Comparison of ENCODE assay signal across 8 mouse cellular contexts in genomic region chr11:73199230-73199712, GRCm38 (mm10). TPM values are rescaled to one million over a fixed set of nuclear protein-coding genes. Genes with fewer than 3 reads are reported as not detected.
A peak's percentile ranks its signal among the peaks of the same experiment; 100 is the strongest.
DNase-seq lines count a peak whose midpoint lies in the region; ATAC-seq and TF ChIP-seq lines count a peak whose summit lies in the region.

Gene Shpk, plus strand, starts transcription at chr11:73199460.

- no peaks in the 10 kb centered on the region for H3K27me3 ChIP-seq in embryonic facial prominence, embryonic 14.5 days (replicated peaks; ENCODE audit: control insufficient read depth, insufficient read depth, low read length)
- no peaks in the 10 kb centered on the region for H3K27me3 ChIP-seq in limb, embryonic 14.5 days (ENCODE audit: control insufficient read depth, insufficient read depth, low read length)
- H3K27me3 ChIP-seq in midbrain, postnatal 0 days (ENCODE audit: insufficient read depth, low read length) = no peaks in the 10 kb centered on the region

- 0 out of 2 replicates have a peak, but pooled peaks cover 3% of the 10 kb centered on the region for H3K4me1 ChIP-seq in embryonic facial prominence, embryonic 14.5 days (ENCODE audit: control insufficient read depth, insufficient read depth, low read length)
- H3K4me1 ChIP-seq in limb, embryonic 14.5 days (ENCODE audit: control insufficient read depth, insufficient read depth, low read length) = peaks cover 3% of the 10 kb centered on the region; the same call in 1 of the 2 replicates
- H3K4me1 ChIP-seq in midbrain, postnatal 0 days (ENCODE audit: insufficient read depth, low read length) = peaks cover 11% of the 10 kb centered on the region; the same call in 1 of the 2 replicates

- no peak for TF ChIP-seq POLR2A in limb, embryonic 14.5 days (IDR thresholded peaks at IDR 0.05; ENCODE audit: borderline replicate concordance, extremely low read depth, insufficient read depth, insufficient read length)

- peak within 1 kb of the TSS; percentile 73 for H3K4me3 ChIP-seq in embryonic facial prominence, embryonic 14.5 days (ENCODE audit: low read depth, low read length)
- H3K4me3 ChIP-seq in limb, embryonic 14.5 days (replicated peaks; ENCODE audit: low read length) = peak within 1 kb of the TSS; percentile 66
- peak within 1 kb of the TSS; percentile 77 for H3K4me3 ChIP-seq in midbrain, postnatal 0 days (ENCODE audit: low read depth, low read length)

- peak; percentile 96 for DNase-seq in 3T3-L1 (ENCODE audit: low read depth, low spot score)
- peak; percentile 73 to 86 for DNase-seq in adrenal gland, postnatal 4 days (ENCODE audit: low spot score in 2 of 2)
- DNase-seq in embryonic facial prominence, embryonic 14.5 days (ENCODE audit: low spot score) = peak; percentile 96
- peak; percentile 96 for DNase-seq in heart, adult 8-10 months (ENCODE audit: low spot score)
- DNase-seq in kidney, adult 9 months = peak; percentile 98
- peak; percentile 97 for DNase-seq in limb, embryonic 14.5 days (ENCODE audit: low spot score)
- DNase-seq in midbrain, postnatal 0 days (ENCODE audit: low spot score) = peak; percentile 97
- peak; percentile 84 to 91 for DNase-seq in spleen, postnatal 14 days (ENCODE audit: low spot score in 2 of 2)

- peak within 1 kb of the TSS; percentile 83 for H3K9ac ChIP-seq in embryonic facial prominence, embryonic 14.5 days (ENCODE audit: low read depth, low read length)
- H3K9ac ChIP-seq in limb, embryonic 14.5 days (ENCODE audit: low read depth, low read length, severe bottlenecking) = peak within 1 kb of the TSS; percentile 68
- peak within 1 kb of the TSS; percentile 77 for H3K9ac ChIP-seq in midbrain, postnatal 0 days (replicated peaks; ENCODE audit: low read length, poor library complexity, severe bottlenecking)

- H3K36me3 ChIP-seq in embryonic facial prominence, embryonic 14.5 days (ENCODE audit: control insufficient read depth, insufficient read depth, low read length) = 0 out of 2 replicates have a peak, but pooled peaks cover 3% of the 10 kb centered on the region
- 0 out of 2 replicates have a peak, but pooled peaks cover 3% of the 10 kb centered on the region for H3K36me3 ChIP-seq in limb, embryonic 14.5 days (ENCODE audit: control insufficient read depth, insufficient read depth, low read length)
- H3K36me3 ChIP-seq in midbrain, postnatal 0 days (ENCODE audit: insufficient read depth, low read length) = peaks cover 4% of the 10 kb centered on the region

- peak within 1 kb of the TSS; percentile 96 for H3K4me2 ChIP-seq in embryonic facial prominence, embryonic 14.5 days (ENCODE audit: low read depth, low read length)
- H3K4me2 ChIP-seq in limb, embryonic 14.5 days (replicated peaks; ENCODE audit: low read depth, low read length, severe bottlenecking) = peak within 1 kb of the TSS; percentile 93
- peak within 1 kb of the TSS; percentile 88 for H3K4me2 ChIP-seq in midbrain, postnatal 0 days (ENCODE audit: low read depth, low read length, poor library complexity, severe bottlenecking)

- peak; percentile 25; the same call in 1 of the 2 replicates for TF ChIP-seq CTCF in midbrain, postnatal 0 days (IDR thresholded peaks at IDR 0.05)

- 0% methylated on average over 31 of the region's 32 CpGs for WGBS in embryonic facial prominence, embryonic 14.5 days
- WGBS in limb, embryonic 14.5 days = 0% methylated on average over 32 of the region's 32 CpGs
- WGBS in midbrain, postnatal 0 days = under 1% methylated on average over 32 of the region's 32 CpGs

- H3K27ac ChIP-seq in embryonic facial prominence, embryonic 14.5 days (replicated peaks; ENCODE audit: low read depth, low read length) = no peak within 1 kb of the TSS
- no peak within 1 kb of the TSS for H3K27ac ChIP-seq in limb, embryonic 14.5 days (replicated peaks; ENCODE audit: low read depth, low read length)
- H3K27ac ChIP-seq in midbrain, postnatal 0 days (ENCODE audit: low read depth, low read length) = peak within 1 kb of the TSS; percentile 66

- peak; percentile 98 for ATAC-seq in embryonic facial prominence, embryonic 14.5 days (ENCODE audit: low read depth)
- ATAC-seq in limb, embryonic 14.5 days (ENCODE audit: low FRiP score, low read depth) = peak; percentile 99
- peak; percentile 98 for ATAC-seq in midbrain, postnatal 0 days (ENCODE audit: low FRiP score)

- H3K9me3 ChIP-seq in embryonic facial prominence, embryonic 14.5 days (ENCODE audit: control insufficient read depth, low read length) = no peaks in the 10 kb centered on the region
- H3K9me3 ChIP-seq in limb, embryonic 14.5 days (ENCODE audit: control insufficient read depth, low read length) = no peaks in the 10 kb centered on the region
- no peaks in the 10 kb centered on the region for H3K9me3 ChIP-seq in midbrain, postnatal 0 days (ENCODE audit: low read length)

RNA-seq across cellular contexts. Expression of gene Shpk, which starts in this region (rescaled TPM):
- total RNA-seq in adrenal gland, postnatal 4 days (2021) = 1 to 10 TPM; 6.8 to 9.0 TPM
- 1.6 and 2.8 TPM in 2 replicates for polyA plus RNA-seq in embryonic facial prominence, embryonic 14.5 days (2014; fragmentation: Nextera tagmentation; extraction: Ambion mirVana)
- total RNA-seq in heart, adult 8-10 months (2022) = 1 to 10 TPM in 3 of 4 experiments, under 1 TPM in 1; 0.68 to 1.7 (median 1.4) TPM
- polyA plus RNA-seq in limb, embryonic 14.5 days (2012; rRNA removed) = 3.0 and 3.1 TPM in 2 replicates
- 1.8 and 2.8 TPM in 2 replicates for polyA plus RNA-seq in limb, embryonic 14.5 days (2014; fragmentation: Nextera tagmentation; extraction: Ambion mirVana)
- 2.2 and 2.7 TPM in 2 replicates for total RNA-seq in midbrain, postnatal 0 days (2014; rRNA removed)
- 2.2 and 2.3 TPM in 2 replicates for polyA plus RNA-seq in midbrain, postnatal 0 days (2015; fragmentation: Nextera tagmentation; extraction: Ambion mirVana)
